Mouse (Mus musculus) cerebellum, postnatal 4 days (tissue): ENCODE results near the gene Evi5.

Source experiments
- DNase-seq, 2 experiments: peaks; one replicate each; pipeline ENCODE4 v3.0.0; 2022; ENCODE audit warnings: low spot score in 2 of 2, mixed read lengths in 1 of 2

Evi5 gene

DNA sequence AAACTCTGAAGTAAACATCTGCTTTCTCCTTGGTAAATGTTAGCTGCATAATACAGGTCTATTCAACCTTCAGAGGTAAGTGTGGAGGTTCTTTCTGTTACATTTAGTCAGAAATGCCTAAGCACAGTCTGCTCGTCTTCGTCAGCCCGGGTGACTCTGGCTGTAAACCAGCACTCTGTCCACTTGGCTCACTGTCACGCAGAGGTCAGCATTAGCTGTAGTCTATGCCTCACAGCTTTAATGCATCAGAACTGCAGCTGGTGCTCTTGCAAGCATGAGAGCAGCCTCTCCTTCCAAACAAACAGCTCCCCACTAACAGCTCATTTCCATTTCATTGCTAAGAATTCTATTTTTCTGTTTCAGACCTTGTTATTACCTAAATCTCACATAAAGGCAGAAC, 67.4 kb downstream of the Evi5 start:
- DNase-seq, result no peak

DNA sequence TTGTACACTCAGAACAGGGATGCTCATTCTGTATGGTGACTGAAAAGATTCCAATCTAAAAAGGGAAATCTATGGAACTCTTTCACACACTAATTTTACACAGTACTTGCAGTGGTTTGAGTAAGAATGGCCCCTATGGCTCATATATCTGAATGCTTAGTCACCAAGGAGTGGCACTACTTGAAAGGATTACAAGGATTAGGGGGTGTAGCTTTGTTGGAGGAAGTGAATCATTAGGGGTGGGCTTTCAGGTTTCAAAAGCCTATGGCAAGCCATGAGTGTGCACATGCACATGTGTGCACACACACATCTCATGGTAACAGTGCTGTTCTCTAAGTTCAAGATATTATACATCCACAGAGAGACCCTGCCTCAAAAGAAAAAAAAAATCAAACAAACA, 72.3 kb downstream of the Evi5 start:
- no peak for DNase-seq

DNA sequence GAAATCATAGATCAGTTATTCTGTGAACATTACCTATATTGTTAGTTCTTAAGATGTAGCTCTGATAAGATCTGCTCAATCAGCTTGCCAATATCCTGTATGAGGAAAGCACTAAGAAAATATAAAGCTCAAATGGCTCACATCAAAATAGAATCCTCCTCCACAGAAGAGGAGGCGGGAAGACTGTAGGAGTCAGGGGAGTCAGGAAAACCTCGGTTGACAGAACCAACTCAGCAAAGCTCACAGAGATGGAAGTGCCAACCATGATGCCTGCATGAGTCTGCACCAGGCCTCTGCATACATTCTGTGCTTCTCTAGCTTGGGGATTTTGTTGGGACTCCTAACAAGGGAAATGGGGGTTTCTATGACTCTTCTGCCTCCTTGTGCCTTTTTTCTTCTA, 73.7 kb downstream of the Evi5 start:
- DNase-seq, result no peak

DNA sequence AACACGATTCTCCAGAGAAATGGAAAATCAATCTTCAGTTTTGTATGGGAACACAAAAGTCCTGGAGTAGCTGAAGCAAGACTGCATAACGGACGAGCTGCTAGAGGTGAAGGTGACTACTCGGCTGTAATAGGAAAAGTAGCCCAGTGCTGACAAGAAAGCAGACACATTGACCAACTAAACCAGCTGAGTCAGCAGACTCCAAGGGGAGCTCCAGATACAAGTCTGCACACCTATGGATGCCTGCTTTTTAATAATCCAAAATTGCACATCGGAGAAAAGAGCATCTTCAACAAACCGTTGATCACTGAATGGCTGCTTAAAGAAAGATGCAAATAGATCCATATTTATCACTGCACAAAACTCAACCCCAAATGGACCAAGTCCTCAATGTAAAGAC, 76.6 kb downstream of the Evi5 start:
- no peak for DNase-seq

DNA sequence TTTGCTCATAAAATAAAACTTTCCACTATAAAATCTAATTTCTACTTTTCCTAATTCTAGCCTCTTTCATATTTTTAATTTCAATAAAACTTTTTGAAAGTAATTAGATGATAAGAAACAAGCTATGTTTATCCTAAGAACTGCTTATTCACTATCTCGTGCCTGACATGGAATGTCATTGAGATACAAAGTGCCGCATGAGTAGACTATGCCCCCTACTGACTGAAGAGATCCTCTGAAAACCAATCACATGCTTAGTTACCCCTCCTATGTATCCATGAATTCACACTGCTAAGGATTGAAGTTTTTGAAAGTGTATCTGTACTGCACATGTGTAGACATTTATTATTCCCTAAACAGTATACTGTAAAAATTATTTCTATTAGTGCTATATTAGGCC, 81.0 kb downstream of the Evi5 start:
- no peak for DNase-seq

DNA sequence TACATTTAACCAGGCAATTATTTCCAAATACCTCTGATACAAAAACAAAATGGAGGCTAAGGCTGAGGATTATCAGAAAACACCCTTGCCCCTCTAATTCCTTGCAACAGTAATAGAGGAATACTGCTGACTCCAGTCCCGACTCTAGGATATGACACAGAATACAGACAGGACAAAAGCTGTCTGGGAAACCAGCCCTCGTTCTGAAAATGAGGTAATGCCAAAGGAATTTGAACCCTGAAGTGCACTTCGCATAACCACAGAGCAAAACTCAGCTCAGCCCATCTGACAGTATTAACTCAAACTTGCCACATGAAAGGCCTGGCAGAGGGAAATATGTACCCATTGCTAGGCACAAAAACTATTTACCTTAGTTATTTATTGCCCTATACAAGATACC, 81.6 kb downstream of the Evi5 start:
- no peak for DNase-seq

DNA sequence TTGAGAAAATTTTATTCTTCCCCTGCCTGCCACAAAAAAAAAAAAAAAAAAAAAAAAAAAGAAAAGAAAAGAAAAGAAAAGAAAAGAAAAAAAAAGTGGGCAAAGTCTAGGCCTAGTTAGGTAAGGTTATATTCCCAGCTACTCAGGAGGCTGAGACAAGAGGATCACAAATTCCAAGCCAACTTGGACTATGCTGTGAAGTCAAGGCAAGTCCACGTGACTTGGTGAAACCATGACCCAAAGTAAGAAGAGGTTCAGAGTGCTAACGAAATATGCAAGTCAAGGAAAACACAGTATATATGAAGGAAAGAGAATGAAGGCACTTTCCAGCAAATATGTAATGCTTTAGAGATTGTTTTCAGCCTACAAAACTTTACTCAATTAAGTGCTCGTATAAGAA, 82.4 kb downstream of the Evi5 start:
- no peak for DNase-seq

DNA sequence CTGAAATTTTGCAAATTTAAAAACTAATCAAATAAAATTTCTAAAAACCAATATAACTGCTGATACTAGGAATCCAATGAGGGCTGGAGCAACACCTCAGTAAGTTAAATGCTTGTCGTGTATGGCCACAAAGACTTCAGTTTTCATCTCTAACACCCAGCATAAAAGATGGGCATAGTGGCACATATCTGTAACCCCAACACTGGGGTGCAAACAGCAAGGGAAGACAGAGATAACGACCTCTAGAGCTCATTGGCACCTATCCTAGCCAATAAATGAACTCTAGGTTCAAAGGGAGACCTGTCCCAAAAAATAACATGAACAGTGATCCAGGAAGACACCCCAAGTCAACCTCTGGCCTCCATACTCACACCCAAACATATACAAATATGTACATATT, 82.9 kb downstream of the Evi5 start:
- DNase-seq, result no peak

DNA sequence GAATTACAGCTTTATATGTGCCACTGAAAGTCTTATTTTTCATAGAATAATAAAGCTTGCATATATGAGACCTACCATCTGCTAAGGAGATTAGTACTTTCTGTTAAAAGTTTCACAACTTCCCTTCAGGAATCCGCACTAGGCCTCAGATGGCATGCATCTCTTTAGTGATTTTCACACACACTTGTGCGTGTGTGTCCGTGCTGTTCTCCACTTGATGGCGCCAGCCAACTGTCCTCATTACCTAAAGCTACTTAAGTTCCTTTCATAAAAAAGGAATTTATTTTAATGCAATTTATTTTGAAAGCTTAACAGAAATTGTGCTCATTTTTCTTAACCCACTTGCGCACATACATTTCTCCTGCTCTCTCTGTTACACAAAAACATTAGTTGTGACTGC, 85.4 kb downstream of the Evi5 start:
- DNase-seq, result no peak

DNA sequence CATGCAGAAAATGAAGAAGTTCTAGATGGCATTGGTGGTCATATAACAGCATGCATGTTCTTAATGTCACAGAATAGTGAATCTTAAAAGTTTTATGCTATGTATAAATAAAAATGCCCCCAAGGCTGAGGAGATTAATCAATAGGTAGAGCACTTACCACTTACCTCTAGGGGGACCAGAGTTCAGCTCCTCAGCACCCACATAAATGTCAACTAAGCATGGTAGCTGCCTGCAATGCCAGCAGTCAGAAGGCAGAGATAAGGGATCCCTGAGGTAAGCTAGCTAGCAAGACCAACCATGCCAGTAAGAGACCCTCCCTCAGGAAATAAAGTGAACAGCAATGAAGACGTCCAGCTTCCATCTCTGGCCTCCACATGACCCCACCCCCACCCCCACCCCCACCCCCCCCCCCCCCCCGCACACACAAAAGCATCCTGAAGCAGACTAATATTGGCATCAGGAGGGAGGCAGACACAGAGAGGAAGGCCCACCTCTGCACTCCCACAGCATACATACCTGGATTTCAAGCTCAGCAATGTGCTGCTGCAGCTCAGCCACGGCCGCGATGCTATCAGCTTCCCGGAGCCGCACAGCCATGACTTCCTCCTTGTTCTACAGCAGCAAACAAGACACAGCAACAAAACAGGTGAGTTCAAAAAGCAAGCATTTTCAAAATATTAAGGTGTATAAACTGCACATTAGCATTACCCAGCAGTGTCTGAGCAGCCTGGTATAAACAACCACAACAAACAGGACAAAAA, 87.0 kb downstream of the Evi5 start:
- no peak for DNase-seq

DNA sequence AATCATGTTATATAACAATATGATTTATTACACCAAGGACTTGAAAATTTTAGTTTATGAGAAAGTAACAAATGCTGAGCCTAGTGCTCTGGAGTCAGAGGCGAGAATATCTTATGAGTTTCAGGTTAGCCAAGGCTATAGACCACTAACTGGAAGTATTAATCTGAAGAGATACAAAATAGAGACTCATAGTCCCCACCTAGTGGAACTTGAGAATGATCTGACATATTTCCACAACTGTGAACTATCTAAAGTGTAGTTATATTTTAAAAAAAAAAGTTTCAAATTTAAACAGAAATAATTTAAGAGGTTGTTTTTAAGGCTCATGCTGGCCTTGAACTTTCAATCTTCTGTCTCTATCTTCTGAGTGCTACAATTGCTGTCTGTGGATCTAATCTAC, 92.5 kb downstream of the Evi5 start:
- DNase-seq, result no peak

DNA sequence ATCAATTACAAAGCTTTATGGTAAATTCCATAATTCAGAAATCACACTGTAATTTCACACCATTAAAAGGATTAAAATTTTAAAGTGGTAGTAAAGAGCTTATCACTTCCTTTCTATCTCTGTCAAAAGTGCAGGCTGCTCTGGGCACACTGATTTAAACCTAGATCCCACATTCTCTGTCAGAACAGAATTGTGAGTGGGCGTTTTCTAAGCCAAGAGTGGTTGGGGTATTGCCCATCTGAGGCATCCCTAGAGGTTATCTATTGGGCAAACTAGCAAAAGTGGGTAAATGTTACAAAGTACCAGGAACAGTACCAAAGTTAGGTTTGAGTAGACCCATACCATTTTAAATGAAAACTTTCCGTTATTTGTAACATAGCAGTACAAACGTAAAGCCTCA, 96.1 kb downstream of the Evi5 start:
- DNase-seq, result no peak

DNA sequence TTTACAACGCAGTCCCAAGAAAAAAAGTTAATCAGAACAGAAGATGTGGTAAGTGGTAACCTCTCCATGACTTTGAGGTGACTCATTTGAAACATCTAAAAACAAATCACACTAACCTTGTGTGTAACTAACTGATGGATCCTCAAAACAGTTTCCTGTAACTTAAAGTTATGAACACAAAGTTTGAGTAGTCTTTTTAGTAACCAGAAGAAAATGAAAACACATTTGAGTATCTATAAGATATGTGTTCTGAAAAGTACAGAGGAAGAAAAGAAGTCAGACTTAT, 97.4 kb downstream of the Evi5 start:
- DNase-seq, result no peak

DNA sequence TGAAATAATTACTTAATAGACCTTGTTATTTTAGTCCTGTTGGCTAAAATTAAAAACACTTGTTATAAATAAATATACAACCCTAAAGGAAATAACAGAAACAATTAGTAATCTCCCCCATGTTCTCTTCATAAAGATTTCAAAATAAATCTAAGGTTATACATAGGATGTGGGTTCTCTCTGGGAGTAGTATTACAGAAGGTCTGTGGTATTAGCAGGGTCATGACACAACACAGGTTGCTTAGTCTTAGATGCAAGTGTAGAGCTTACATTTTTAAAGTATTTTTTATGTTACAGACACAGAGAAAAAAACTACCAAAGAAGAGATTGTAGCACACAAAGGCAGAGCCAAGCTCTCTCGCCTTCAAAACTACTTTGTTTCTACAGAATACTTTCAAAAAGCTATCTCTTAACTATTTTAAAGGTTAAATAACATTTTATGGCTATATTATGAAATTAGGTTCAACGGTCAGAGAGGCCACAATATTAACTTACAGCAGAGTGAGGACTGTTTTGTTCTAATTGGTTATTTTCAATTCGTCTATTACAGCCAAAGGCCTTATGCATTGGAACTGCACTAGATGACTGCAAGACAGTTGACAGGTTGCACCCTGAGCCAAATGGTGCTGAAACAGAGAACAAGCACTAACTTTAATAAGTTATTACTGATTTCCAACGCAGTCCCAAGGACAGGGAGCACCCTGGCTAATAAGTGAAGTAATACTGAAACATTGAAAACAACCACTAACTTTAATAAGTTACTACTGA, 97.9 kb downstream of the Evi5 start:
- no peak for DNase-seq

DNA sequence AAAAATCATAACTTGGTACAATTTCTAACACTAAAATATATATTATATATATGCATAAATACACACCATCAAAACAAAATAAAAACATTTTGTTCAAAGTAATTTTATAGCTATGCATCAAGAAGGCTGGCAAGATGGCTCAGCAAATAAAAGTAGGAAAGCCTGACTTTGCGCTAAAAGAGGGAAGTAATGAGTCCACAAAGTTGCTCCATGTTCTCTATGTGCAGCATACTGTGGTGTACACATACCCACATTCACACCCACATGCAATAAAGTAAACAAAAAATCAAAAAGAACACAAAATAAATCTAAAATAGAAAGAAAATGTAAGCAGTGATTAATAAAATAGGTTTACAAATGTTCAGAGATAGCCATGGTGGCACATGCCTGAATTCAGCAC, 99.0 kb downstream of the Evi5 start:
- no peak for DNase-seq

DNA sequence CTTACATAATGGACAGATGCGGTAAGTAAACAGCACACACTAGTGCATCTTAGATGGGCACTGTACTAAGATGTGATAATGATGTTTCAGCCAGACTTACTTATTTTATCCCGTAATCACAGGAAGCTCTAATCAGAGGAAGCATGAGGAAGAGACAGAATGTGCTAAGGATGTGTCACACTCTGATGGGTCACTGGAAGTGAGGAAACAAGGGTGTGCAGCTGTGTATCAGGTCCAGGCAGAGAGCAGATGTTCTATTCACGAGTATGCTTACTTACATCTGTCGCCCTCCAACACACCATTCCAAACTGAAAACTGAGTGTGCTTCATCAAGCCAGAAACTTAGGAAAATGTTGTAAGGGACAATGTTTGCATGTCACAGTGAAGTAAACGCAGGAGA, 102.9 kb downstream of the Evi5 start:
- DNase-seq, result no peak

DNA sequence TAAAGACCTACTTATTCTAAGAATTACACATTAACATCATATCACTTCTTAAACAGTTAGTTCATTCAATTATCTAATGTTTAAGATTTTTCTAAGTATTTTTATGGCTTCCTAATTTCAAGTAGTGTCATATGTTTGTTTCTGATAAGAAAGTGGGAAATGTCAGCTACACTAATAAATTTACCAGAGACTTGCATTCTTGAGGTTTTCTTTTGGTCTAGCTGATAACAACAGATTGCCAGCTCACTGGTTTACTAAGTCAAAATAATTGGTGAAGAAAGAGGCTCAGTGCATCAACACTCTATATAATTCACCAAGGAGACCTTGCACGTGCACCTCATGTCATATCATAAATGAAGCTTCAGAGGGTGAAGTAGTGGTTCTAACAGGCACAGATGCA, 106.7 kb downstream of the Evi5 start:
- DNase-seq, result no peak

DNA sequence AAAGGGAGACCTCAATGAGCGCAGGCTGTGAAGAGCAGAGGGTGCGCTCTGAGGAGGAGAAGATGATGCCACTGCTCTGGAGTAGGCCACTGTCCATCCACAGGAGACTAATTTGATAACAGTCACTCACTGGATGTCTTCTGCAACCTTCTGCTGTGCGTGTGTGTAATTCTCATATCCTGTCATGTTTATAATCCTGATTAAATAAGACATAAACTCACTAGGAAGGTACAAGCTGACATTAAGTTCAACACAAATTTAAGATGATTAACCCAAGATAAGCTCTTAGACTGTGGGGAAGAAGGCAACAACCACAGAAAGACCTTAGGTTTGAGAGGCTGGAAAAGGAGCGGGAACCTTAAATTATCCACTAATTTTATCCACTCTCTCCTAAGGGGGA, 109.0 kb downstream of the Evi5 start:
- DNase-seq, result no peak

DNA sequence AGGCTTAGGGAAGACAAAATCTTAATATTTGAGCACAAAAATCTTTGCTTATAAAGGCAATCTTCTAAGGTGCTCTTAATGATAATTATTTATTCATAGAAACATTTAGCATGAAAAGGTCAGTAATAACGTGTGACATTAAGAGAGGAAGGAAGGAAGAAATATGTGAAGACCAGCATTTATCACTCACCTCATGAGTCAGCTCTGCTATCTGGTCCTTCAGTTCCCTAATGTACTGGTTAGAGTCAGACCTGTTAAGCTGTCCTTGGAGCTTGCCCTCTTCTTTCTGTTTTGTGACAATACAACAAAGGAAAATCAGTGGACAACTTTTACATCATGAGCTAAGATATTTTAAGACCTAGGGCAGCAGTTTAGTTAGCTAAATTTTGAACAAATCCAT, 110.4 kb downstream of the Evi5 start:
- no peak for DNase-seq

DNA sequence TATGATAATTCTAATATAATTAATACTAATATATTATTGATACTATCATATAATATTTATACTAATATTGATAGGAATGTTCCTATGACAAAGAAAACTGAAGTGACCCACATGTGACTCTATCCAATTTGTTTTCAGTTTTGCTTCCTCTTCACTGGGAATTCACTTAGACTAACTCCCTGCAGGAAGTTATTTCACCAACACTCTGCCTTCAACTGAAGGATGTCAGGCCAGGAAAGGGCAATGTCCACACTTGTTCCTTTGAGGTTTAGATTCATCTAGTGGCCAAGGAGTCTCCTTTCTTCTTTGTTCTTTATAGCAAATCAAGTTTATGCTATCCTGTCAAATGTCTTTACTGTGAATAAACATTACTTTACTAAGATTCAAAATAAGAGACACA, 111.2 kb downstream of the Evi5 start:
- DNase-seq, result no peak

DNA sequence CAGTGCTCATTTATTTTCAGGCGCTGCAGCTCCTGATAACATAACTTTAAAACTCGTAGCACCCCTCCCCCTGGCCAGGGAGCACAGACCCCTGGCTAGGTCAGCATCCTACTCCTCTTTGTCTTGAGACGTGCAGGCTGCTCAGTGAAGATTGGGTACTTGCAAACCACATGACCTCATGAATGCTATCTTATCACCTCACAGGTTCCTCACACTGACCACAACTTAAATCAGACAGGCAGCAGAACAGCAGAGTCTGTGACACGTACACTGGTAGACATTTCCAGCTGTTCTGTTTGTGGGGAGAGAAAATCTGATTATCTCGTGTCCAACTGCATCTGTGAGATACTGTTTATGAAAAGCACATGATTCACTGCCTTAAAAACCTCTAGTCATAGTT, 115.8 kb downstream of the Evi5 start:
- no peak for DNase-seq

DNA sequence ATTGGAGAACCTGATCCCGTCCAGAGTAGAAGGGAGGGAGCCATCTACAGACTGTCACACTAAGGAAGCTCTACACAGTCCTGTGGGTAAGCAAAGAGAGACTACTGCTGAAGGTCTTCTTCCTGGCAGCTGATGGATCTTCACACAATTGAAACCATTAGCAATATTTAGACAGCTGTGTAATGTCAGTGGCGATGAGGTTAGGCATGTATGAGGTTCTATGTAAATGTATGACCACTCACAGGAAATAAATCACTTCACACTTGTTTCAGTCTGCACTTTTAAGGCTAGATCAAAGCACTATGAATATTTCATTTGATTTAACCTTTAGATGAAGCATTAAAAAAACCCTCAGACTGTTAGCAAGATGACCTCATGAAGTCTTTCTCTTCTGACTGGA, 118.8 kb downstream of the Evi5 start:
- no peak for DNase-seq

DNA sequence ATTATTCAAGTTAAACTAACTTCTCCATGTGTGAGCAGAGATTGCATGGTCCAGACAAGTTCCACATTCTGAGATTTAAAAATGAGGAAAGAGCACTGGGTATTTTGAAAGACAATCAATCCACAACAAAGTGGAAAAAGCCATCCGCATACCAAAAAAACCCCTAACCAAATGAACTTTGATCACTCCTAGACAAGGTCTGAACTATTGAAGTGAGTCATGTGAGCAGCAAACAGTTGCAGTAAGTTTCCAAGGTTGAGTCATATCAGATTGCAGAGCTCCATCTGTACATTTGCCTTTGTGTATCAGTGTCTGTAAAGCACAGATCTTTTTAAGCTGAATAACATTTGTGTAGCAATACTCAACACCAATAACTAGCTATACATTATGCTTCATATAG, 120.2 kb downstream of the Evi5 start:
- no peak for DNase-seq

DNA sequence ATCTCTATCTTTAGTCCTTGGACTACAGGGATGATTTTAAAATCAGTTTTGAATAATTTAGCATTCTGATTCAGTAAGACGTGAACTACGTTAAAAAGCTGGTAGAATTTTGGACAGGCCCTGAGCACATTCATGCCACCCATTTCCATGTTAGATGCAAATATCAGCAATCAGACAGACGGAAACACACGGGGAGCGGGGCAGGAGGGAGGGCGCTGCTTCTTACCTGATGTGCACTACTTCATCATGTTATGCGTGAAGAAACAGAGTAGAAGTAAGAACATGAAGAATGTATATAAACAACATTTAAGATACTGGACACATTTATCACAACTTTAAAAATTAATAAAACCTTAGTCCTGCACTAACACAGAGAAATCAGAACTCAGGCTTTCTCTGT, 121.3 kb downstream of the Evi5 start:
- DNase-seq, result no peak
